Mouse (Mus musculus) lung, adult 2 months (tissue): Measurements from ENCODE around the gene Rasgrp2.

Experiments used
- CTCF ChIP-seq: fragments of 200-500 bp; IDR thresholded peaks from 2 replicates; pipeline ENCODE4 v1.5.1; 2011; ENCODE audit warnings: mild to moderate bottlenecking, low read length, control low read depth; ENCODE audit not compliant: insufficient read depth
- POLR2A ChIP-seq: fragments of 200-500 bp; IDR thresholded peaks from 2 replicates; pipeline ENCODE4 v1.6.1; 2011; ENCODE audit warnings: low read depth, mild to moderate bottlenecking, control low read depth, low read length, borderline replicate concordance; ENCODE audit errors: extremely low read depth

DNA sequence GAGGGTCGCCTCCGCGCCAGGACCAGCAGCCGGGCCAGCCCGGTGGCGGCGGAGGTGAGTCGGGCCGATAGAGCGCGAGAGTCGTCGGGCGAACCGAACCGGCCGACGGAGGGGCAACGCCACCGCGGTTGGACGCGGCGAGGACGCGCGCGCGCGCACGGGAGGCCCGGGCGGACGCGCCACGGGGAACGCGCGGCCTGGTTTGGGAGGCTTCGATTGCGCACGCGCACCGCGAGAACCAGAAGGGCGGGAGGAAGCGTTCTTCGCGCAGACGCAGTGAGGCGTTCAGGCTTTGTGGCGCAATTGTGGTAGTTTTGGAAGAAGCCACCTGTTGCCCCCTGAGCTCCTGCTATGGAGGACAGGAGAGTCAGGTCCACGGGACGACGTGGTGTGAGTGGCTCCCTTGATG is 34.8 kb upstream of the Rasgrp2 start:
- TF ChIP-seq CTCF (no peak), POLR2A (peak; percentile 60; the same call in 1 of the 2 replicates)
